Mouse (Mus musculus): ENCODE results near the gene Olfr138. TPM values are rescaled to one million over a fixed set of nuclear protein-coding genes. Genes with fewer than 3 reads are reported as not detected.

The Olfr138 gene
- total RNA-seq (2021): not detected
- long read RNA-seq, experiment 1: 0 reads
- long read RNA-seq, experiment 2: 0 reads

- DNase-seq (ENCODE audit: low spot score in 2 of 2): no peak
These were observed at the start of gene Olfr138 for GRCm38 (mm10) chr17:38260735-38261134. Gene Olfr138, plus strand, starts transcription at chr17:38261035.

DNA sequence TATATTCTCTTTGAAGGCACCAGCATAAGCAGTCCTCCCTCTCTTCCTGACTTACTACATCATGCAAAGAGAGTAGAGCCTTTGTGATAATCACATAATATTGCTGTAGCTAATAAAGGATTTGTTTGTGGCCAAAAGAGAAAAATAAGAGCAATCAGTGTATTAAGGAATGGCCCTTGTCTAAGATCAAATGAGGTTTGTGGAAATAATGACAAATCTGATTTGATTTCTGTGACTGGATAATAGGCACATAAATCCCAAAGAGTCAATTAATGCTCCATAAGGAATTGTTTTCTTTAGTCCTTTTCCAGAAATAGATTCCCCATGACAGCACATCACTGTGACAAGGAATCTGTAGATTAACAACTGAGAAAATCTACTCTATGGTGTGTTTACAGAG, 46.6 kb downstream of the Olfr138 start, which contains the start of gene Olfr137:
Gene Olfr137 (minus strand): TSS at position 101 of the 400 bp plus-strand sequence.
- no peak for DNase-seq (ENCODE audit: low spot score in 2 of 2)

Other genes starting within 250 kb of the Olfr138 start
- not detected for gene Olfr129, start 201.0 kb upstream of the Olfr138 start, total RNA-seq (2021)
- gene Olfr130, start 197.1 kb upstream of the Olfr138 start, total RNA-seq (2021): not detected
- gene Olfr131, start 172.3 kb upstream of the Olfr138 start, total RNA-seq (2021): not detected
- not detected for gene Olfr132, start 126.5 kb upstream of the Olfr138 start, total RNA-seq (2021)
- gene Olfr133, start 115.8 kb upstream of the Olfr138 start, total RNA-seq (2021): not detected
- gene Olfr134, start 89.6 kb upstream of the Olfr138 start, total RNA-seq (2021): not detected
- gene Olfr135, start 56.7 kb upstream of the Olfr138 start, total RNA-seq (2021): not detected
- gene Olfr137, start 46.5 kb downstream of the Olfr138 start, total RNA-seq (2021): not detected
- gene Olfr136, start 68.8 kb downstream of the Olfr138 start, total RNA-seq (2021): not detected
- gene Esp36, start 159.2 kb downstream of the Olfr138 start, total RNA-seq (2021): not detected

Measured in layer of hippocampus, postnatal 14 days (tissue).